Mouse (Mus musculus): ENCODE measurements at regions not wholly inside any gene's neighbourhood (a gene's known extent, or its start where the extent isn't known, plus 50 kb on each side); places are given as distances from the start of the nearest gene placed in this dataset.

GRCm38 (mm10) chr2:131801212-131801611, 58.3 kb downstream of the Erv3 start:
- intact Hi-C loops (cut with DNase I) = no loop called here

GRCm38 (mm10) chr2:131800126-131800894, 59.2 kb downstream of the Erv3 start:
- DNase-seq (ENCODE audit: low spot score) = no peak
- intact Hi-C loops (cut with DNase I) = no loop called here

More at GRCm38 (mm10) chr2:131801212-131801611, 58.3 kb downstream of the Erv3 start:
- no peak for DNase-seq (ENCODE audit: low spot score)

GRCm38 (mm10) chr2:131799486-131799885, 60.1 kb downstream of the Erv3 start:
- intact Hi-C loops (cut with DNase I) = no loop called here
- DNase-seq (ENCODE audit: low spot score) = no peak

- intact Hi-C loops (cut with DNase I) = no loop called here
- DNase-seq (ENCODE audit: low spot score) = no peak
Measured at GRCm38 (mm10) chr2:131797001-131797693, 62.4 kb downstream of the Erv3 start.

GRCm38 (mm10) chr2:131775381-131775780, 84.2 kb downstream of the Erv3 start:
- intact Hi-C loops (cut with DNase I) = no loop called here

GRCm38 (mm10) chr2:131773691-131774090, 85.9 kb downstream of the Erv3 start:
- DNase-seq (ENCODE audit: low spot score) = no peak
- intact Hi-C loops (cut with DNase I) = loop anchor here (5.0 kb wide), 1 partner anchor 226 kb away; no protein-coding TSS in a partner anchor

More at GRCm38 (mm10) chr2:131775381-131775780, 84.2 kb downstream of the Erv3 start:
- no peak for DNase-seq (ENCODE audit: low spot score)

GRCm38 (mm10) chr2:131772163-131772562, 87.4 kb downstream of the Erv3 start:
- intact Hi-C loops (cut with DNase I) = loop anchor here (5.0 kb wide), 1 partner anchor 225 kb away; no protein-coding TSS in a partner anchor
- DNase-seq (ENCODE audit: low spot score) = no peak

GRCm38 (mm10) chr2:131770852-131771251, 88.7 kb downstream of the Erv3 start:
- no peak for DNase-seq (ENCODE audit: low spot score)

GRCm38 (mm10) chr2:131769656-131770210, 89.8 kb downstream of the Erv3 start:
- no peak for DNase-seq (ENCODE audit: low spot score)
- intact Hi-C loops (cut with DNase I) = loop anchor here (5.0 kb wide), 1 partner anchor 222 kb away; no protein-coding TSS in a partner anchor

More at GRCm38 (mm10) chr2:131770852-131771251, 88.7 kb downstream of the Erv3 start:
- intact Hi-C loops (cut with DNase I) = loop anchor here (1.0 to 5.0 kb wide), 2 partner anchors 209 to 224 kb away; partner anchors contain the start of gene Adra1d

GRCm38 (mm10) chr2:131766500-131766899, 93.0 kb downstream of the Erv3 start:
- intact Hi-C loops (cut with DNase I) = no loop called here
- no peak for DNase-seq (ENCODE audit: low spot score)

- DNase-seq (ENCODE audit: low spot score) = no peak
- intact Hi-C loops (cut with DNase I) = no loop called here
Measured at GRCm38 (mm10) chr2:131761507-131761906, 98.0 kb downstream of the Erv3 start.

GRCm38 (mm10) chr2:131757183-131757903, 102.2 kb downstream of the Erv3 start:
- DNase-seq (ENCODE audit: low spot score) = no peak
- intact Hi-C loops (cut with DNase I) = no loop called here

- DNase-seq (ENCODE audit: low spot score) = no peak
- intact Hi-C loops (cut with DNase I) = no loop called here
Measured at GRCm38 (mm10) chr2:131755107-131755506, 104.4 kb downstream of the Erv3 start.

- no peak for DNase-seq (ENCODE audit: low spot score)
- intact Hi-C loops (cut with DNase I) = no loop called here
Measured at GRCm38 (mm10) chr2:131753436-131753835, 106.1 kb downstream of the Erv3 start.

- no peak for DNase-seq (ENCODE audit: low spot score)
Measured at GRCm38 (mm10) chr2:131750679-131751078, 108.9 kb downstream of the Erv3 start.

GRCm38 (mm10) chr2:131750206-131750605, 109.3 kb downstream of the Erv3 start:
- intact Hi-C loops (cut with DNase I) = no loop called here
- no peak for DNase-seq (ENCODE audit: low spot score)

More at GRCm38 (mm10) chr2:131750679-131751078, 108.9 kb downstream of the Erv3 start:
- intact Hi-C loops (cut with DNase I) = no loop called here

- intact Hi-C loops (cut with DNase I) = no loop called here
- DNase-seq (ENCODE audit: low spot score) = no peak
Measured at GRCm38 (mm10) chr2:131749746-131750145, 109.8 kb downstream of the Erv3 start.

- no peak for DNase-seq (ENCODE audit: low spot score)
- intact Hi-C loops (cut with DNase I) = no loop called here
Measured at GRCm38 (mm10) chr2:131748791-131749190, 110.8 kb downstream of the Erv3 start.

GRCm38 (mm10) chr2:131747707-131748106, 111.8 kb downstream of the Erv3 start:
- no peak for DNase-seq (ENCODE audit: low spot score)
- intact Hi-C loops (cut with DNase I) = no loop called here

GRCm38 (mm10) chr2:131745381-131745895, 114.1 kb downstream of the Erv3 start:
- intact Hi-C loops (cut with DNase I) = no loop called here
- DNase-seq (ENCODE audit: low spot score) = no peak
